Mouse (Mus musculus) urinary bladder, postnatal 4 days (tissue): ENCODE results near the gene Zfp668.
"Not testable (repeated sequence)": the region's sequence is repeated elsewhere in the genome, so short reads cannot be mapped to it uniquely, and the experiment has no call there.

Source experiments
- DNase-seq, 2 experiments: peaks; one replicate each; pipeline ENCODE4 v3.0.0; 2021 to 2022; ENCODE audit warnings: low spot score in 2 of 2

Gene Zfp668

GRCm38 (mm10) chr7:127841340-127842000, 35.2 kb downstream of the Zfp668 start:
- peak; percentile 93 to 95 for DNase-seq

DNA sequence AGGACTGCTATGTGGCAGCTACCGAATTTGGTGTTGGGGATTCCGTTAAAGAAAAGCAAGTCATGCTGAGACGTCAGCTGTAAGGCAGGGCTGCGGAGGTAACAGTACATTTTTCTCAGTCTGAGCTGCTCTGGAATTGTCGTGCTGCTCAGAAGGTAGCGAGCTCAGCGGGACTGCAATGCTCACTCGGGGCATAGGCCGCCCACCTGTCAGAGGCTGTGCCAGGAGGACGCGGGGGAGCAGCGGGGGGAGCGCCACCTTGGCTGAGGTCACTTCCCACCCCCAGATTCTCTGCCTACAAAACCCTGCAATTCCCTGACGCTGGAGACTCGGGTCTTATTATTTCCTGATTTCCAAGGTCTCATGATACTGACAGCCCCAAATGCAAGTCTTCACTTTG, 35.7 kb downstream of the Zfp668 start:
- DNase-seq: peak in 1 of 2 experiments; percentile 49

DNA sequence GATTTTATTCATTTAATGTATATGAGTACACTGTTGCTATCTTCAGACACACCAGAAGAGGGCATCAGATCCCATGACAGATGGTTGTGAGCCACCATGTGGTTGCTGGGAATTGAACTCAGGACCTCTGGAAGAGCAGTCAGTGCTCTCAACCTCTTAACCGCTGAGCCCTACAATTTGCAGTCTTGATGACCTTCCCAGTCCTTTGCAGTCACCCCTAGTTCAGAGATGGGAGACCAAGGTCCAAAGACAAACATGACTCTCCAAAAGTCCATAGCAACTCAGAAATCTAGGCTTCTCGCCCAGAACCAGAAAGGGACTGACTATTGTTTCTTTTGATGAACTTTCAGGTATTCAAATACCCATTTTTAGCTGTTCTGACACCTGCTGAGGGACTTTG, 36.6 kb downstream of the Zfp668 start:
- not testable (repeated sequence) for DNase-seq

DNA sequence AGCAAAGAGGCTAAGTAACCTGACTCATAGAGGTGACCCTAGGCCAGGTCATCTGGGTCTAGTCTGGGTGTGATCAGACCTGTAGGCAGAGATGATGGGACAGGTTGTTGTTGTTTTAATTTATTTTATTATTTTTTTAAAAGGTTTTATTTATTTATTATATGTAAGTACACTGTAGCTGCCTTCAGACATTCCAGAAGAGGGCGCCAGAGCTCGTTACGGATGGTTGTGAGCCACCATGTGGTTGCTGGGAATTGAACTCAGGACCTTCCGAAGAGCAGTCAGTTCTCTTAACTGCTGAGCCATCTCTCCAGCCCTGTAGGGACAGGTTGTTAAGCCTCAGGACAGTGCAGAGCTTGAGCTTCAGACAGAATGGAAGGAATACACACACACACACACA, 38.8 kb downstream of the Zfp668 start:
- DNase-seq: not testable (repeated sequence)

- no peak for DNase-seq
Measured at GRCm38 (mm10) chr7:127837473-127837872, 39.2 kb downstream of the Zfp668 start.

- DNase-seq: no peak
Measured at GRCm38 (mm10) chr7:127835550-127835949, 41.1 kb downstream of the Zfp668 start.

GRCm38 (mm10) chr7:127824176-127824871, 52.3 kb downstream of the Zfp668 start, which contains the start of the genes Stx4a and Stx1b:
Gene Stx4a (plus strand): TSS chr7:127824294.
Gene Stx1b (minus strand): TSS chr7:127824549.
- peak in 1 of 2 experiments; percentile 46 for DNase-seq

DNA sequence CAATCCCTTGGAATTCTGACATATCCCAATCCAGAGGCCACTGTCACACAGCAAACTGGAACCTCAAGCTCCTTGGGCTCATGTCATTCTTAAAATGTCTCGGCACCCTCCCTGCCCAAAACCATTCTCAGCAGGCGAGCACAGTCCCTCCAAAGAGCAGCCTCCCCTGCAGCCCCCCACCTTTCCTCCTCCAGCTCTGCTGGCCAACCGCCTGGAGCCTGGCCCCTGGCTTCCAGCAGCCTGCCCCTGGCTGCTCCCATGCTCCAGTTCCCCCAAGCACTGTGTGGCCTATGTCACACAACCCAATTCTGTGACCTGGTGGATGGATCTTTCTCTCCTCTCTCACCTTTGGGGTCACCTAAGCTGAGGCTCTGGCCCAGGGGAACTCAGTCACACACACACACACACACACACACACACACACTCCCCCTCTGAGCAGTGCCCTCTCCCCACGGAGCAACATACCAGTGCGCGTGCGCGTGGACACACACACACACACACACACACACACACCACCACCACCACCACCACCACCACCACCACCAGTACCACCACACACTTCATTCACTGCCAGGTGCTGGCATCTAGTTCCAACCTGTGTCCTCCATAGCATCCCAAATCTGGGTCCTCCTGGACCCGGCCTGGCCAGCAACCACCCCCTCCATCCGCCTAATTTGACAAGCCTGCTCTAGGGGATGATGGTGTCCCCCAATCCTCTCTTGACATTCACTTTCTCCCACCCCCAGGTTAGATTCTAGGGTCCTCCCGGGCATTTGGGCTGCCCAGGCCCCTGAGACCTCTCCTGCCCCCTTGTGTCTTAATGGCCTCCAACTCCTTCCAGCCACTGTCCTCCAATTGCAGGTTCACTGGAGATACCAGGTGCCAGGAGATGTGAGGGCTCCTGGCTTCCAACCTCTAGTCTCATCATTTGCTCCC, 53.1 kb downstream of the Zfp668 start:
- DNase-seq: no peak

GRCm38 (mm10) chr7:127822494-127822893, 54.1 kb downstream of the Zfp668 start:
- no peak for DNase-seq

- DNase-seq: no peak
Measured at GRCm38 (mm10) chr7:127820836-127821509, 55.7 kb downstream of the Zfp668 start.

DNA sequence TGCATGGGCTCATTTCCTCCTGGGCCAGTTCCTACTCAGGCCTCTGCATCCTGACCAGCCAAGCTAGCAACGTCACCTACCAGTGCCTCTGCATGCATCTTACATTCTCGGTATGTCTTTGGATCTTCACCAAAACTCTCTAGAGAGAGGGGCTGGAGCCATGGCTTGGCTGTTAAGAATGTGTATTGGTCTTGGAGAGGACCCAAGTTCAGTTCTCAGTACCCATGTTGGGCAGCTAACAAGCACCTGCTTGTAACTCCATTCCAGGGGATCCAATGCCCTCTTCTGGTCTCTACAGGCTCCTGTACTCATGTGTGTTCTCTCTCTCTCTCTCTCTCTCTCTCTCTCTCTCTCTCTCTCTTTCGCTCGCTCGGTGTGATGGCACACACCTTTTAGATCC, 58.9 kb downstream of the Zfp668 start:
- no peak for DNase-seq

DNA sequence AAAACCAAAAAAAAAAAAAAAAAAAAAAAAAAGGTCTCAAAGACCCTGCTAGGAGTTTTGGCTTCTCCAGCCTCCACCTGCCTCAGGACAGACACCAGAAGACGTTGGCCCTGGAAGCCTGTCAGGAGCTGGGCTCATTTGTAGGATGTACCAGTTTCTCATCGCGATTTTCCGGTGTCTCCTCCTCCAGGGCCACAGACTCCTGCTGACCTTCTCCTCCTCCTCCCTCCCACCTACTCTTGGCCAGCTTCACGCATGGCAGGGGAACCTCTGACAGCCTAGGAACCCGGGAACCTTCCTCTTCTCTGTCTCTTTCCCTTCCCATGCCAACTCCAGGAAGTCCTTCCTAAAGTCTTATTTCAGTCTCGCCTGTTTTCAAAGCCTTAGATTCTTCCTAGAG, 59.6 kb downstream of the Zfp668 start:
- no peak for DNase-seq

DNA sequence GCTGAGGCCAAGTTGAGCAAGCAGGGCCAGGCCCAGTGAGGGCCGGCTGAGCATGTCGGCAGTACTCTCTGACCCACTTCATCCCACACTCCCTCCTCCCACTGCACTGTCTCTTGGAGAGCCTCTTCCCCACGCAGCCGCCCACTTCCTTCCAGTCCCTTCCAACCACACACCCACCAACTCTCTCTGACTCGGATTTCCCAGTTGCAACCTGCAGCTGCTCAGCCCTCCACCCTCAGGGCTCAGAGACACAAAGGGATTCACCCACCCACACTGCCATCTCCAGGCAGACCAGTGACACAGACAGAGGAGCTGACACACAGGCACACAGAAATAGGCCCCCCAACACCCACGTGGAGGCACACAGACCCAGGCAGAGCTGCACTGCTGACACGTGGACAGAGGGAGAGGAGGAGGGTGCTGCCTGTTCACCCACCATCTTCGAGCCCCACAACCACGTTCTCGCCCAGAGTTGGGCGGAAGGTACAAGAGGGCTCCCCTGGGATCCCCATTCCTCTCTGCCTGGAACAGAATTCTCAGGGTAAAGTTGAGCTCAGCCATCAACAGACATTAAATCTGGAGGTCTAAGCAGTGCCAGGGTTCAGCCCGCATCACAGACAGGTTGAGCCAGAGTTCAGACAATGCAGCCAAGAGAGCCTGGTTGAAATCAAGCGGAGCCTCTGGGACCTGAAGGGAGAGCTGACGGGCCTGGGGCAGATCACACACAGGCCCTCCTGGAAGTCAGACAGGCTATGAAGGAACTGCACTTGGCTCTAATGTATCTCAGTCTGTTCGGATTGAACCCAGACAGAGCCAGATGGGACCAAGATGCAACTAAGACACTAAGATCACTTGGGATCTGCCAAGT, 60.4 kb downstream of the Zfp668 start:
- DNase-seq: peak; percentile 63 to 70

GRCm38 (mm10) chr7:127815116-127815665, 61.4 kb downstream of the Zfp668 start:
- no peak for DNase-seq

DNA sequence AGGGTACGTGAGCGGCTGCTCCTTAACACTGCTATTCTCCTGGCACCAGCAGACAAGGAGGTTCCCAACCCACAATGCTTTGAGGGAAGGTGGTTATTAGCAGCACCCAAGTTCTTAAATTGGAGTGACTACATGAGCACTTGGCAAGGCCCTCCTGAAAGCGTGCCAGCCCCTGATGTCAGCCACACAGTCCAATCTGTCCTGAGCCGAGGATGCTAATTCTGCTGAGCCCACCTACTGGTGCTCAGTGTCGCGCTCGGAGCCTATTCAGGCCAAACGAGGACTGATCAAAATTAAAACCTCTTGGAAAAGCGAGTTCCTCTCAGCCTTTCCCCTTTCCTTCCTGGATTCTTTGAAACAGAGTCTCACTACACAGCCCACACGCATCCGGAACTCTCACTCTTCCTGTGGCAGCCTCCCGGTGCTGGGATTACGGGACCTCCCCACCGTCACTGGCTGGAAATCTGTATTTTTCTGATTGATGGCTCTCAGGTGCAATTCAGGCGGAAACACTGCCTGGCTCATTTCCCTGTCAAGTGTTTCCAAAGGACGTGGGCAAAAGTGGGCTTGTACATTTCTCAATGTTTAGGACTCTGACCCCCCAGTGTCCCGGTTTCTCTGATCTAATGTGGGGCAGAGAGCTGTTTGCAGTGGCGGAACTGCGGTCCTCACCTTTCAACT, 62.2 kb downstream of the Zfp668 start:
- no peak for DNase-seq

GRCm38 (mm10) chr7:127813821-127814220, 62.8 kb downstream of the Zfp668 start:
- DNase-seq: no peak
